Mouse (Mus musculus): ENCODE results near the gene Arid5b.

Gene Arid5b

DNA sequence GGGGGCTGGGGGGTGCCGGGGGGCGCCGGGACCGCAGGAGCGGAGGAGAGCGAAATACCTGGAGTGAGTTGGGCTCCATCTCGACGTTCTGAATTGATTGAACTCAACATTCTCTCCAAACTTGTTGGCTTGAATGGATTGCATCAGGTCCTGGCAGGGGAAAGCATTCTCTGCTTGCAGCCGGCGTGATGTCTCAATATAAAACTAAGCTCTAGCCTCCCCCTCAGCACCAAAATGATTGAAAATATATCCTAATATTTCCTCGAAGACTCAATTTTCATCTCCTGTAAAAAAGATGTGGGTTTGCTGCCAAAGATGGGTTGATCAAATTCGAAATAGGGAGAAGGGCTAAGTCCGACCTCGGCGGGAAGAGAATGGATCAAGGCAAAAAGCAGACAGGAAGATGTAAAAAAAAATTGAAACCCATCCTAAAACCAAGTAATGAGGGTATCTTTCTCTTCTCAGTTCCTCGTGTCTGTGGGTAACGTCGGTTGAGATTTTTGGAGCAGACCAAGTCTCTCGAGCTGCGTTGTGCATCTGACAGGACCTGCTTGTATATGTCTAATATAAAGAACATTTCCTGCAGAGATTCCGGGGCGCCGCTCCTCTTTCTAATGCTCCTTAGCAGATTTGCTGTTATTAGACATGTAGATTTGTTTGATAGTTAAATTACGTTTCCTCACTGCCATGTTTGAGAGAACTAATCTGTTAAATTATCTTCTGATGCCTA, at the start of gene Arid5b:
Arid5b (minus strand) TSS at position 109 of the 730 bp plus-strand sequence.
- DNase-seq (ENCODE audit: low spot score in 2 of 2), result peak; percentile 77 to 82

DNA sequence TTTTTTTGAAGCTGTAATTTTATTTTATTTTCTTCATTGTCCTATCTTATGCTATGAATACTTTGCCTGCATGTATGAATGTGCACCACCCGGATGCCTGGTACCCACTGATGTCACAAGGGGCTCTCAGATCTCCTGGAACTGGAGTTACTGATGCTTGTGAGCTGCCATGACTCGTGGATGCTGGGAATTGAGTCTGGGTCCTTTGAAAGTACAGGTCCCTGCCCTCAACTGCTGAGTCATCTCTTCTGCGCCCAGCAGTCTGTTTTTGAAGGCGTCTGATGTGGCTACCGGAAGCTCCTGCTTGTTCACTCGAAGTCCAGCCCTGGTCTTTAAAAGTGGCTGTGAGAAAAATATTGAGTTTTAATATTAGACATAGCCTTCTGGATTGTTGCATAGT, 46.8 kb upstream of the Arid5b start:
- no peak for DNase-seq (ENCODE audit: low spot score in 2 of 2)

DNA sequence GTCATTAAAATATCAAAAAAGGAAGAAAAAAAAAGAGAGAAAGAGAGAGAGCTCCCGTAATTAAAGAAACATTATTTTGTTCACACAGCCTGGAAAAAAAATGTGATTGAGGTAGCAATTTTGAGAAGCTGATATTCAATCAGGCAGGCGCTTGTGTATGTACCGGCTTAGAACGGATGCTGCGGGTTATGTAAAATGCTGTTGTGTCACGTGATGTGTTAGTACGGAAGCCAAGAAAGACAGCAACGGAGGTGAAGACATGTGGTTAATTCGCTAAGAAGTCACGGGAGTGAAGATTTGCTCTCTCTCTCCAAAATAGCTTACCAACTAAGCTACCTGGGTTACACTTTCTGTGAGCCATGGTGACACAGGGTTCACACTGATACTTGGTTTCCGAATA, 45.5 kb upstream of the Arid5b start:
- no peak for DNase-seq (ENCODE audit: low spot score in 2 of 2)

DNA sequence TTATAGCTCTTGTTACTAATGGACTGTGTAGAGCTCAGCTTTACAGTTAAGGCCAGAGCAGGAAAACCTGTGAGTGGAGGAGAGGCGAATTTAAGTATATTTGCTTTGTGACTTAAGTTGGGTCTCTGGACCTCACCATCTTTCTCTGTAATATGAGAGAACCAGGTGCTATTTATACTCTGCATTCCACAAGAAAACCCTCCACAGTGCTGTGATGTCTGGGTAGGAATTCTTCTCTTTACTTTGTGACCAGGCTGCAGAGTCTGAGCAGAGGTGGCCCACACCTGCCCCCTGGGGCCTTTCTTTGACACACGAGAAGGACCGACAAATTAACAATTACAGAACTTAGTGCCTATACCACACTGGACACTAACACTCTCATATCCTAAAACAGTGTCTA, 44.6 kb upstream of the Arid5b start:
- DNase-seq (ENCODE audit: low spot score in 2 of 2), result no peak

DNA sequence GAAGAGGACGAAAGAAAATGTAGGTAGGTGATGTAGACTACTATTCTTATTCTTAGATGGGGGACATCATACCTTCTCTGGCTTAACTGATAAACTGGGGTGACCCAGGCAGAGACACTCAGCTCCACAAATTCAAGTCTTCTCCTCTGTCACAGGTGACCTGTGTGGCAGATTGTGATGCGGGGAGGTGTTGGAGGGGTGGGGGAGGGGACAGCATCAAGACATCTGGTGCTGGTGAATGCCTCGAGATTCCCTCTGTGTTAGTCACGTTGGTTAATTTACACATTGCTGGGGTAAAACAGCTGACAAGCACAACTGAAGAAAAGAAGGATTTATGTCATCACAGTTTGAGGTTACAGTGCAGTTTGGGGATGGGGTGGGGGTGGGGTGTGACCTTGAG, 42.4 kb upstream of the Arid5b start:
- no peak for DNase-seq (ENCODE audit: low spot score in 2 of 2)

DNA sequence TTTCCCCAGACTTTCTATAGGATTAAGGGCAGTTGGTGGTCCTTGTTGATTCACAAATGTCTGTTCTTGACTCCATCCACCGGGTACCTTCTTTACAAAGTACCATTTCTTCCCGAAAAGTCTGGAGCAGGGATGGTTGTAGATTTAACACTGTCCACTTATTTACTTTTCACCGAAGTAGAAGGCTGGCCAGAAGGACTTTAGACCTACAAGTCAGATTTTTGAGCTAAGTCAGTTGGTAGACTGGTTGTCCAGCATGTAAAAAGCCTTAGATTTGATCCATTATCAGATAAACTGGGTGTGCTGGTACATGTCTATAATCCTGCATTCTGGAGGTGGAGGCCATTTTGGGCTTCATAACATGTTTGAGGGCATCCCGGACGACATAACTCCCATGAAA, 42.0 kb upstream of the Arid5b start:
- no peak for DNase-seq (ENCODE audit: low spot score in 2 of 2)

DNA sequence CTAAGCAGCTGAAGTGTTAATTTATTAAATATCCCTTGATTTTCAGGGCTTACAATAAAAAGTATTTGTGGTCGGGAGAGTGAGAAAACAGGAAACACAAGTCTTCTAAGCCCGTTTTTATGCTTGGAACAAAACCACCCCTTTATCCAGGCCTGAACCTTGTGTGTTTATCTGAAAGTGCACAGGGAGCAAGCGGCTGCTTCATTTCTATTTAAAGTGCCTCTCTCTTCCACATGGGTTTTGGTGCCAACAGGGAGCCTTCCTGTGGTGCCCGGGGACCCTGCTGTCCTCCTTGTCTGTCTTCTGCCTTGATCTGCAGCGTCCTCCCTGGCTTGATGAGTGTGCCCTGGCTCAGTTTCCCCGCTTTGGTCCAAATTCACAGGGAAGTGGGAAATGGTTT, 40.9 kb upstream of the Arid5b start:
- DNase-seq (ENCODE audit: low spot score in 2 of 2), result no peak

DNA sequence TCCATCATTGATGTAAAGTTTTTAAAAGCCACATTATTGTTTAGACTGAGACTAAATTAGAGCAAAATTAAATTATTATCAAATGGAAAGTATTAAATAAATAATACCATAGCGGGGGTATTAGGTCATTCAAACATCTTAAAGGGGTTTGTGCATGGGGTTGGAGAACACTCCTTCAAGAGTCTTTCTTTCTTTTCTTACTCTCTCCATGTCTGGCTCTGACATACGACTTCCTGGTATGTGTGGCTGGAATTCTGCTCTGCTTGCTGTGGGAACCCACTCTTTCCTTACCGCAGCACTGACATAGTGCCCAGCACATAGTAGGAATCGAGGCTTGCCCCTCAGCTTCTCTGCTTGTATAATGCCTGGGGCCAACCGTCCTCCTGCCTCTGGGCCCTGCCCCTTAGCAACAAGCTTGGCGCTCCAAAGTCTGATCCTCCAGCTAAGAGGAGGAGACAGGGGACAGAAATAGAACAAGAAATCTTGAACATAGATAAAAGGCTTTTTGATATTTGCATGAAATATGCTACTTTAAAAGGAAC, 40.0 kb upstream of the Arid5b start:
- DNase-seq (ENCODE audit: low spot score in 2 of 2), result peak in 1 of 2 experiments; percentile 36

DNA sequence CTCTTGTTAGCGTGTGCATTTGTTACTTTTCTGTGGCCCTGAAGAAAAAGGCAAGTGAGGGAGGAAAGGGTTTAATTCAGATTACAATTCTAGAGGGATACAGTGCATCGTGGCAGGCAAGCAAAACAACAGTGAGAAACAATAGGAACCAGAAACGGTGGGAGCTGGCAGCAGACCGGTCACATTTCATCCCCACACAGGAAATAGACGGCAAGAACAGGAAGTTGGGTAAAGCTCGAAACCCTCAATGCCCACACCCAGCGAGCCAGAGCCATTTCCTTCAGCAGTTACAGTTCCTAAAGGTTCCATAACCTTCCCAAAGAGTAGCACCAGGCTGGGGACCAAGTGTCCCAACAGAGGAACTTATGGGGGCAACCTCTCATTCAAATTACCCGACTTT, 34.2 kb upstream of the Arid5b start:
- no peak for DNase-seq (ENCODE audit: low spot score in 2 of 2)

DNA sequence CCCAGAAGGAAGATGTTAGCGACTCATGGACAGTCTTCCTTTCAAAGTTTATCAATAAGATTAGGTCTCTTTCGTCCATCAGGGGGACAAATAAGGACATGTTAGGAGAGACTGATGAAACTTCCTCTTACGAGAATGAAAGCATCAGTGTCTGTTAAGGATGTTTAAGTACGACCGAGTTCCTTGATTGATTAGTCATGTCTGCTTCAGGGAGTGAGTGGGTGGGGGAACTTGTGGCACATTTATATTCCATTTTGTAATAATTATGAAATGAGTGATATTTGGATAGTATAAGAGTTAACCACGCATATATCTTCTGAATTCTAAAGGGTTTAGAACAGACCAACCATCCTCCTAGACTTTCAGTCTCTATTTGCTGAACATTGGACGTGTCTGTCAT, 22.5 kb upstream of the Arid5b start:
- DNase-seq (ENCODE audit: low spot score in 2 of 2), result no peak

DNA sequence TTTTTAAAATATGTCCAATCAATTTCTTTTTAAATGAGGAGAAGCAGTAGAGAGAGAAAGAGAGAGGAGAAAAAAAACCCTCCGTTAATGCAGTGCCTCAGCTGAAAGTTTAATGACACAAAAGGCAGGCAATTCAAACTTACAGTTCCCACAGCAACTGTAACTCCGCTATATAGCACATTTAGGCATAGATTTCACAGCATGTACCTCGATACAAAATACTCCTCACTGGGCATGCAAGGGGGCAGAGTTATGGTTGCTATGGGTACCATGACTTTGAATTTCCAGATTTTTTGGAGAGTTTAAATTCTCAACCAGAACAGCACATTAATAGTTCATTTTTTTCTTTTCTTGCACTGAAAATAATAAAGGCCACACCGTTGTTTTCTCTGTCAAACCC, 10.9 kb upstream of the Arid5b start:
- DNase-seq (ENCODE audit: low spot score in 2 of 2), result no peak

DNA sequence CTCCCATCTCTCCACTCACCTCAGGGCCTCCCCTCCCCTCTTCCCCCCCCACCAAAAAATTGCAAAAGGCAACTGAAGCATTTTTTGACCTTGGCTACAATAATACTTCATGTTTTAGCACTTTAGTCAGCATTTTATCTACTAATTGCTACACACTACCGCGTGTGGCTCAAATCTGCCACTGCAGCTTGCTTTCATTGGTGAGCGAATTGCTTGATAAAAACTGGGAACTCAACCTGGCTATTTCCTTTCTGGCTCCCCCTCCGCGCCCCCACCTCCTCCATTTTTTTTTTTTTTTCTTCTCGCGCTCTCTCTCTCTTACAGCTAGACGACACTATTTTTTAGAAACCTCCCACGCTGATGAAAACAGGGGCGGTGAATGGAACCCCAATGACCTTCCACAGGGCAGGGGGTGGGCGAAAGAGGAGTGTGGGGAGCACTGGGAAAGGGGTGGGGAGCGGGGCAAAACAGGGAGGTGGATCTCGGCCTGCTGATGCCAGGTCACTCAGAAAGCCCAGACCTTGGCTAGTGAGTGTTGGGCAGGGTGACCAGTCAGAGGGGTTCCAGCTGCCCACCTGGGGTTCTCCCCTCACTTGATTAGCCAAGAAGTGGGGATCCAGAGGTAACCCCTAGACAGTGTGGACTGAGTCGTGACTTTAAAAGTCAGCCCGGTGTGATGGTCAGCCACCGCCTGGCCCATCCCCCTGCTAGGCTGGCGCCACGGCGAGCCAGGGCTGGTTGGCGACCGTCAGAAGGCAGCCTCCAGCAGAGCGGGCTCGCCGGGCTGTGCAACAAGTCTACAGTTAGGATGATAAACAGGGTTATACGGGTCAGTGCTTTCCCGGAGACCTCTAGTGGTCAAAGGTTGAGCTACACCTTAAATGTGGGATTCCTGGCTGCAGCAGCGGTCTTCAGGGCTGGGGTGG, 4.2 kb upstream of the Arid5b start:
- peak; percentile 77 to 78 for DNase-seq (ENCODE audit: low spot score in 2 of 2)

DNA sequence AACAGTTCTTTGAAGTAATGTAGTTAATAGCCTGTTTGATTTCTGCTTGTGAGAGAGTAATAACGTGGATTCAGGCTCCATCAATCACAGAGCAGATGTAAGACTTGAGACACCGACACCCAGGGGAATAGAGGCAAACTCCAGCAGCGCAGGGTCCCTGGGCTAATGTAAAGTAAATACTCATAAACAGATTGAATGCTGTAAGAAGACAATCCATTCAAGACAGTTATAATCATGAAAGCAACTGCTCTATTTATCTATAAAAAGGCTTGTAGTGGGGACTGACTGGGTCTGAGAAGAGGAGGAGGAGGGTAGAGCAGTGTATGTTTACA, 3.2 kb upstream of the Arid5b start:
- DNase-seq (ENCODE audit: low spot score in 2 of 2), result no peak

DNA sequence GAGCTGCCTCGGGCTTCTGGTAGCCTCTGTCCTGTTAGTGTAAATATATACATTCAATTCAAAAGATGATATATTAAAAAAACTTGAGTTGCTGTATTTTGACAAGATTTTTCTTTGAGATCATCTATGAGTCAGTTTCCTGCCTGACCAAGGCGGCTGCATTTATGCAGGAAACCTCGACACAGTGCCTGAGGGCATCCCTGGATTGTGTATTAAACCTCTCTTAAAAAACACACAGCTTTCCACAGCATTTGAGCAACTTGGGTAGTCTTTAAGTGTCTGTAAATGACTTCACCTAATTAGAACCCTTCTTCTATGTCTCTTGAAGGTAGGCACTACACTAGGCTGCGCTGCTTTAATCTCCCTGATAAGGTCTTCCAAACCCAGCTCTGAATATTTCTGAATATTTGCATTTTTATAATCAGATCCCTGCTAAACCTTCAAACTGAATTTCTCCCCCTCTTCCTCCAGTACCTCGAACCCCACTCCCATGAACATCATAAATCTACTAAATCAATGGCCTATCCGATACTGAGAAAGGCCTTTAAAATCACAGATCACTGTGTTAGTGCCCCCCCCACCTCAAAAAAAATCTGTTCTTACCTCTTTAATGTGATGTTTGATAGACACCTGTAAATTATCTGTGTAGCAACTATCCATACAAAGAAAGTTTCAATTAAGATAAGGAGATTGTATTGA, 2.7 kb upstream of the Arid5b start:
- DNase-seq (ENCODE audit: low spot score in 2 of 2), result no peak

DNA sequence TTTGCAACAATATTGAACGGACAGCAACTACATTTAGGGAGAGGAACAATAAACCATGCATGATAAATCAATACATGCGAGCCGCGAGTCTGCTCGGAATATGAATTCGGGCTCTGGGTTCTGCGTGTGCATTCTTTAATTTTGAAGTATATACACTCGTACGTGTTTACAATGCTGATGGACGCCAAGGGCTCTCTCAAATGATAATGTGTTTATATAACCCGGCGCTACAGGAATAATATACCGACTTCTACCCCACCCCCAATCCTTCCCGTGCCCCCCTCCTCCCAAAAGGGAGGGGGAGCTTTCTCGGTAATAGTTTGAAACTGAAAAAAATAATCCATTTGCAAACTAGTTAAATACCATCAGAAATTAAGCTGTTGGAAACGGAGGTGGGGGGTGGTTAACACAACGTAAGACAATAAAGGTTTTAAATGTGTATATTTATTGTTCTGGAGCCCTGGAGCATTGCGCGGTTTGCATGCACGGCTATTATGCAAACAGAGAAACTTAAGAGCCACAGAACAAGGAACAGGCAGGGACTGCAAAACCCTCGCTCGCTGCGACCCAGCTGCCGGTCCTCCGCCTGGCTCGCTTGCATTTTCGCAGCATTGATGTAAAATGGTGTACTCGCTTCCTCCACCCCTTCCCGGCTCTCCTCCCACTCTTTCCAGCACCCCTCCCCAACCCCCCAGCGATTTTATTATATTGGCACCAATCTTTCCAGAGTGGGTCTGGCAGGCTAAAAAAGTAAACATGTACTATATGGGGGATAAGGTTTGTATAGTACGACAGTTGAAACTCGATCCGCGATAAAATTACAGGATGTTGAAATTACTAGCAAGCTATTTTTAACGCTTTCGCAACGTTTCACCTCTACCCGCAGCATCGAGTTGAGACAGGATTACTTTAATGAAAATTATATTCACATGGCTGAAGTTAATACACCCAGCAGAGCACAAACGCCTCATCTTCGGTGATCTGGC, 1.3 kb upstream of the Arid5b start:
- DNase-seq (ENCODE audit: low spot score in 2 of 2), result peak; percentile 84 to 85

DNA sequence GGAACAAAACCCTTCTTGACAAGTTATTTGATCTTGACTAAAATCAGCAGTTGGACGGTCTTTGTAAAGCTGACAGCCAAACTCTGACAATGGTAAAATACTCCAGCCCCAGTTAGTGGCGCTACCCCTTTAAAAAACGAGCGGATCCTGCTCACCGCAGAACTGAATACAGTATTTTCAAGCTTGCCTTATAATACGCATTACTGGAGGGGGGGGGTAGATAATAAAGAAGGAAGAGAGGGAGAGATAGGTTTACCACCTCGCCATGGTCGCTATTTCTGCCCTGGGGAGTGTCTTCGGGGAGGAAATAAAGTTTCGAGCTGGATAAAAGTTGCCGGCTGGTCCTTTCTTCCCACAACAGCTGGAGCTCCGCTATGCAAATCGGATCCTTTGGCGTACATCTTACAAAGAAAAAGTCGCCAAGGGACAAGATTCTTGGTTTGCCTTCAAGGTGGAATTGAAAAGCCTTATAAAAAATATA, 829 bp downstream of the Arid5b start:
- peak; percentile 66 to 69 for DNase-seq (ENCODE audit: low spot score in 2 of 2)

DNA sequence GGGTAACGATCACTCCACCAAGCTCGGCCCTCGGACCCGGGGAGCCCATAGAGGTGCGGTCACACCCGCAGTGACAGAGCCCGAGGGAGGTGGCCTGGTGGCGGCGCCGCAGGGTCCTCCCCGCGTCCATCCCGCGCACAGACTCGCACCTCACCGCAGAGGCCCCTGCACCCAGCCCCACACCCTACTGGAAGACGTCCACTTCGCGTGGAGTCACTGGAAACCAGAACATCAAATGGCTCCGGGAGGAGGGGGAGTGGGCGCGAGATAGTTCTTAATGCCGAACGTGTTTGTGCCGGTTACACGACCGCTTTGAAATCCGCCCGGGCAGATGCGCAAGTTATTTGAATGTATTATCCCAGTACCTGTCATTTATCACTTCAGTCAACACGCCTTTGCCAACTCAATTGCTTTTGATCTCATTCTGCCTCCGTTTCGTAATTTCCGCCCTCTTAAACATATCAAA, 1.5 kb downstream of the Arid5b start:
- DNase-seq (ENCODE audit: low spot score in 2 of 2), result peak; percentile 78 to 84

DNA sequence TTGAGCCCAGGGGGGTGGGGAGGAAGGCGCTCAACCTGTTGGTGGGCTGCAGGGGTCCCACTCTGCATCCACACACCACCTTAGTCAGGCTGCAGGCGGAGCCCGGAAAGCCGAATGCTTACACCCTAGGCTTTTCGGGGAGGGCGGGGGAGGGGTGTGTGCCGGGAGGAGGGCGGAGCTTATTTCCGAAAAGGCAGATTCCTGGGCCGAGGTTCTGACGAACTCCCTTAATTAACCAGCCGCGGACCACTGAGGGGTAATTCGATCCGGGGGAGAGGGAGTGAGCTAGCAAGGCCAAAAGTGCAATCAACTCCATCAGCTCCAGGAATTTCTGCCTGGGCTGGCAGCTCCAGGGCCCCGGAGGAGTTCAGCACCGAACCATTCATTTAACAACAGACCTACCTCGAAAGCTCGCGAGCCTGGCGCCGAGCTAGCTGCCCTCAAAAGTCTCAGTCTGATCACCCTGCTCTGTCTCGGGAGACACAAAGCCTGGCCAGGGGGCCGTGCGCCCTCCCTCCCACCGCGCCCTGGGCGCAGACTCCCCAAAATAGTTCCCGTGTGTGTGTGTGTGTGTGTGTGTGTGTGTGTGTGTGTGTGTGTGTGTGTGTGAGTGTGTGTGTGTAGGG, 2.1 kb downstream of the Arid5b start:
- DNase-seq (ENCODE audit: low spot score in 2 of 2), result peak; percentile 81 to 85

DNA sequence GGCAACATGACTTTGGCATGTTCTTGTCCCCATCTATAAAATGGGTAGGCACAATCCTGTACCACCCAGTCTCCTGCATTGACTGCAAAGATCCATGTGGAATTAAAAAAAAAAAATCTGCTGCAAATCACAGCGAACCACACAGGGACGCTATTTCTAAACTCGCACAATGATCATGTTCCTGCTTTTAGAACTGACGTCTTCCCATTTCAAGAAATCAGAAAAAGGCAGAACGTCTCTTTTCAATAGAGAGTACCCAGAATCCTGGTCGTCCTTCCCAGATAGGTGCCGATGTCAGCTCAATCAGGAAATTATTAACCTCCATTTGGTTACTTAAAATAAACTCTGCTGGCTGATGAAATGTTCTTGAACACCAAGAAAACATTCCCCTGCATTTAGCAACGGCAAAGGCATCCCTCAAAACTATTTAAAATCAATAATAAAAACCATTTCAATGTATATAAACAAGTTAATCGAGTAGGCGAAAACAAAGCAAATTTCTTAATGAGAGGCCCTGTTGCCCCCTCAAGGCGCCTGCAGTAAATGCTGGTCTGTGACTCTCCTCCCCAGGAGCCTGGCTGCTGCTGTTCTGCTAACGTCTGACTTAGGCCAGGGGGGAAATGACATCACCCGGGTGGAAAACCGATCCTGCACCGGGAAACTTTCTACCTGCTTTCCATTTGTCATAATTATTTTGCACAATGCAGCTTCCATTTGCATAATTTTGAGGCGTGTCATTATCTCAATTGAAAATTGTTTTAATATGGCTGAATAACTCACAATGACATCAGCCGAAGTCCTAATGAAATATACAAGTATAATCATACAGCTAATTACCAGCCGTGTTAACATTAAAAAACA, 3.4 kb downstream of the Arid5b start:
- peak; percentile 48 to 61 for DNase-seq (ENCODE audit: low spot score in 2 of 2)
